Mouse (Mus musculus): Measurements from ENCODE around the gene Catsperz. TPM values are rescaled to one million over a fixed set of nuclear protein-coding genes. Genes with fewer than 3 reads are reported as not detected.
"Not testable (repeated sequence)": the region's sequence is repeated elsewhere in the genome, so short reads cannot be mapped to it uniquely, and the experiment has no call there.

The Catsperz gene
- polyA plus RNA-seq, 1 experiment from 2014 or later, result 0.53 TPM

- Histone ChIP-seq H3K9me3 (ENCODE audit: control insufficient read depth, low read length) (no peaks in the 10 kb centered on the region), H3K4me2 (ENCODE audit: low read length) (no peak overlapping the region), H3K9ac (replicated peaks; ENCODE audit: low read length) (no peak overlapping the region), H3K36me3 (ENCODE audit: control insufficient read depth, insufficient read depth, low read length) (peaks cover 38% of the 10 kb centered on the region), H3K27me3 (ENCODE audit: control insufficient read depth, insufficient read depth, low read length) (no peaks in the 10 kb centered on the region), H3K4me3 (replicated peaks; ENCODE audit: low read depth, low read length) (no peak overlapping the region), H3K27ac (replicated peaks; ENCODE audit: low read depth, low read length) (no peak overlapping the region), H3K4me1 (ENCODE audit: control insufficient read depth, insufficient read depth, low read length) (peaks cover 5% of the 10 kb centered on the region)
- ATAC-seq (ENCODE audit: low FRiP score, low TSS enrichment), result no peak
- no peak for DNase-seq
- 85% methylated on average over 4 of the region's 4 CpGs for WGBS
These were observed 9.9 kb downstream of the Catsperz start for GRCm38 (mm10) chr19:6915276-6915675.

- no peak overlapping the region for H3K27ac ChIP-seq (replicated peaks; ENCODE audit: low read depth, low read length)
- H3K36me3 ChIP-seq (ENCODE audit: control insufficient read depth, insufficient read depth, low read length), result peaks cover 38% of the 10 kb centered on the region
- no peak overlapping the region for H3K4me2 ChIP-seq (ENCODE audit: low read length)
- ATAC-seq (ENCODE audit: low FRiP score, low TSS enrichment) (no peak), DNase-seq (no peak)
- H3K4me3 ChIP-seq (replicated peaks; ENCODE audit: low read depth, low read length), result no peak overlapping the region
- no peak overlapping the region for H3K9ac ChIP-seq (replicated peaks; ENCODE audit: low read length)
- H3K4me1 ChIP-seq (ENCODE audit: control insufficient read depth, insufficient read depth, low read length), result no peaks in the 10 kb centered on the region
- WGBS, result 89% methylated on average over 9 of the region's 9 CpGs
- no peaks in the 10 kb centered on the region for H3K27me3 ChIP-seq (ENCODE audit: control insufficient read depth, insufficient read depth, low read length)
- no peaks in the 10 kb centered on the region for H3K9me3 ChIP-seq (ENCODE audit: control insufficient read depth, low read length)
These were observed 10.6 kb downstream of the Catsperz start for GRCm38 (mm10) chr19:6914540-6914939.

DNA sequence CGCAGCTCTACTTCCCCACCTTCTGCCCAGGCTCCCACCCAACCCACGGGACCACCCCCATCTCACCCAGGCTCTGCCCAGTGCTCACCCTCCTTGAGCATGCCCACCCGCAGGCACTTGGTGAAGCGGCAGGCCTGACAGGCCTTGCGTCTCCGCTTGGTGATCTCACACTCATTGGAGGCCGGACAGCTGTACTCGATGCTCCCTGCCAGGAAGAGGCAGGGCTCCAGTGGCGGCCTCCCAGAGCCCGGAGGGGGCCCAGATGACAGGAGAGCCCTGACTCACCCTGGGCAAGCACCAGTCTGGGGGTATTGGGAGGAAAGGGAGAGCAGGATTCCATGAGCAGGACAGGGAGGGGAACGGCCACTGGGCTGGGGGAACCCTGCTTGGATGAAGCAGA lies 11.2 kb downstream of the Catsperz start:
- 87% methylated on average over 11 of the region's 11 CpGs for WGBS
- Histone ChIP-seq H3K27ac (replicated peaks; ENCODE audit: low read depth, low read length) (no peak overlapping the region), H3K4me3 (replicated peaks; ENCODE audit: low read depth, low read length) (no peak overlapping the region), H3K9me3 (ENCODE audit: control insufficient read depth, low read length) (no peaks in the 10 kb centered on the region), H3K27me3 (ENCODE audit: control insufficient read depth, insufficient read depth, low read length) (no peaks in the 10 kb centered on the region), H3K9ac (replicated peaks; ENCODE audit: low read length) (no peak overlapping the region), H3K4me2 (ENCODE audit: low read length) (no peak overlapping the region), H3K4me1 (ENCODE audit: control insufficient read depth, insufficient read depth, low read length) (peaks cover 1% of the 10 kb centered on the region), H3K36me3 (ENCODE audit: control insufficient read depth, insufficient read depth, low read length) (peaks cover 38% of the 10 kb centered on the region)
- ATAC-seq (ENCODE audit: low FRiP score, low TSS enrichment) (no peak), DNase-seq (no peak)

DNA sequence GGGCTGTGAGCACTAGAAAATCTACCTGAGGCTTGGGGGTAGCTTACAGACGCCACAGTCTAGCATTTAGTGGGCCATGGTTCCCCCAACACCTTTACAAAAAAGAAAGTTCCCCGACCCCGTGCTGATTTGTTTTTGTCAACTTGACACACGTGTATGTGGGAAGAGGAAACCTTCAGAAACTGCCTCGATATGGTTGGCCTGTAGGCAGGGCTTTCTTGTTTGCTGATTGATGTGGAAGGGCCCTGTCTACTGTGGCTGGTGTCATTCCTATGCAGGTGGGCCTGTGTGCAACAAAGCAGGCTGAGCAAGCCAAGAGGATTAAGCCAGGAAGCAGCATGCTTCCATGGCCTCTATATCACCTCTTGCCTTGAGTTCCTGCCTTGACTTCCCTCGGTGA lies 12.1 kb downstream of the Catsperz start:
- Histone ChIP-seq H3K27me3 (ENCODE audit: control insufficient read depth, insufficient read depth, low read length) (no peaks in the 10 kb centered on the region), H3K4me3 (replicated peaks; ENCODE audit: low read depth, low read length) (no peak overlapping the region), H3K9me3 (ENCODE audit: control insufficient read depth, low read length) (no peaks in the 10 kb centered on the region), H3K27ac (replicated peaks; ENCODE audit: low read depth, low read length) (no peak overlapping the region), H3K4me2 (ENCODE audit: low read length) (no peak overlapping the region), H3K9ac (replicated peaks; ENCODE audit: low read length) (no peak overlapping the region), H3K4me1 (ENCODE audit: control insufficient read depth, insufficient read depth, low read length) (peaks cover 11% of the 10 kb centered on the region), H3K36me3 (ENCODE audit: control insufficient read depth, insufficient read depth, low read length) (peaks cover 38% of the 10 kb centered on the region)
- DNase-seq, result no peak
- no peak for ATAC-seq (ENCODE audit: low FRiP score, low TSS enrichment)
- WGBS, result 91% methylated on average over 6 of the region's 6 CpGs

DNA sequence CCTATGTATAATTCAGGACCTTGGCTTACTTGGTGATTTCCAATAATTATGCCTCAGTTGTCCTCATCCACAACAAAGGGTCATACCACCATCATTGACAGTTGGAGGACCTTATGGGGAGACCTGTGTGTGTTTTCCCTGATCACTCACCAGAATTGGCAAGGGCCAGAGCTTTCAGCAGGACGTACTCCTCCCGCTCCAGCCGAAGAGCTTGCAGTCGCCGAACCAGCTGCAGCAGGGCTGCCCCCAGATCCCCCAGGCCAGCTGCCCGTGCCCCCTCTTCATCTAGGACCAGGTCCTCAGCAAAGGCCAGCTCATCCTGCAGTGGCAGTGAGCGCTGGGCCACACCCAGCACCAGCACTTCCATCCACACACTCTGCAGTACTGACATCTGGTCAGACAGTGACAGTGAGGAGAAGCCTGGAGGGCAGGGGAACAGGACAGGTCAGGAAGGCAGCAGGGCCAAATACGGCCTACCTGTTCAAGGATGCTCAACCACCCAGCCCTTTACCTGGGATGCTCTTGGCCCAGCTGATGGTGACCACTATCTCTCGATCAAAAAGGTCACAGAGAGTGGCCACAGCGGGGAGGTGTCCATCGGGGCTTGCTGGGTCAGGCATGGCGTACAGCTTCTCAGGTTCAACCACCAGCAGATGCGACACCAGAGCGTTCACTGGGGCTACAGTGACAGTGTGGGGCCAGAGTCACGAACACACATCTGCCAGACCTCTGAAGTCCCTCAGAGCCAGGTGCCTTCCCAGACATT lies 12.8 kb downstream of the Catsperz start:
- ATAC-seq (ENCODE audit: low FRiP score, low TSS enrichment) (no peak), DNase-seq (no peak)
- Histone ChIP-seq H3K9me3 (ENCODE audit: control insufficient read depth, low read length) (no peaks in the 10 kb centered on the region), H3K4me3 (replicated peaks; ENCODE audit: low read depth, low read length) (no peak overlapping the region), H3K27me3 (ENCODE audit: control insufficient read depth, insufficient read depth, low read length) (no peaks in the 10 kb centered on the region), H3K4me2 (ENCODE audit: low read length) (no peak overlapping the region), H3K9ac (replicated peaks; ENCODE audit: low read length) (no peak overlapping the region), H3K4me1 (ENCODE audit: control insufficient read depth, insufficient read depth, low read length) (peaks cover 16% of the 10 kb centered on the region), H3K36me3 (ENCODE audit: control insufficient read depth, insufficient read depth, low read length) (peaks cover 38% of the 10 kb centered on the region), H3K27ac (replicated peaks; ENCODE audit: low read depth, low read length) (no peak overlapping the region)
- 93% methylated on average over 15 of the region's 15 CpGs for WGBS

- Histone ChIP-seq H3K4me2 (ENCODE audit: low read length) (peak overlapping the region; percentile 91), H3K36me3 (ENCODE audit: control insufficient read depth, insufficient read depth, low read length) (peaks cover 43% of the 10 kb centered on the region), H3K27ac (replicated peaks; ENCODE audit: low read depth, low read length) (no peak overlapping the region), H3K9ac (replicated peaks; ENCODE audit: low read length) (no peak overlapping the region), H3K4me3 (replicated peaks; ENCODE audit: low read depth, low read length) (no peak overlapping the region), H3K9me3 (ENCODE audit: control insufficient read depth, low read length) (no peaks in the 10 kb centered on the region), H3K27me3 (ENCODE audit: control insufficient read depth, insufficient read depth, low read length) (no peaks in the 10 kb centered on the region), H3K4me1 (ENCODE audit: control insufficient read depth, insufficient read depth, low read length) (peaks cover 16% of the 10 kb centered on the region)
- 82% methylated on average over 19 of the region's 19 CpGs for WGBS
- no peak for DNase-seq
- no peak for ATAC-seq (ENCODE audit: low FRiP score, low TSS enrichment)
These were observed 13.8 kb downstream of the Catsperz start for GRCm38 (mm10) chr19:6911101-6912074.

DNA sequence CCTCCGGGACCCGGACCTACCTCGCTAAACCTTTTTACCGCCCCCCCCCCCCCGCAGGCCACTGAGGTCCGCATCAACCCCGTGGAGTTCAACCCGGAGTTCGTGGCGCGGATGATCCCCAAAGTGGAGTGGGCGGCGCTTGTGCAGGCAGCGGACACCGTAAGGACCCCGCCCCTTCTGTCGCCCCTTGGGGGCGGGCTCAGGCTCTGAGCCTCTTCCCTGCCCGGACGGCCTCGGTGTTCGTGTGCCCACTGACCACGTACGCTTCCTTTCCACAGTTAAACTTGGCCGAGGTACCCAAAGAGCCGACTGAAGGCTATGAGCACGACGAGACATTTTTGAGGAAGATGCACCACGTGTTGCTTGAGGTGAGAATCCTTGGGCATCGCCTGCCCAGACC lies 14.9 kb downstream of the Catsperz start:
- Histone ChIP-seq H3K4me1 (ENCODE audit: control insufficient read depth, insufficient read depth, low read length) (peaks cover 16% of the 10 kb centered on the region), H3K36me3 (ENCODE audit: control insufficient read depth, insufficient read depth, low read length) (peaks cover 52% of the 10 kb centered on the region), H3K9ac (replicated peaks; ENCODE audit: low read length) (peak overlapping the region; percentile 73), H3K4me2 (ENCODE audit: low read length) (peak overlapping the region; percentile 91), H3K27ac (replicated peaks; ENCODE audit: low read depth, low read length) (peak overlapping the region; percentile 97), H3K4me3 (replicated peaks; ENCODE audit: low read depth, low read length) (peak overlapping the region; percentile 63)
- peak; percentile 24; the same call in 1 of the 2 replicates for ATAC-seq (ENCODE audit: low FRiP score, low TSS enrichment)
- WGBS, result 0% methylated on average over 30 of the region's 30 CpGs
- peak; percentile 63 for DNase-seq
- H3K9me3 ChIP-seq (ENCODE audit: control insufficient read depth, low read length); H3K27me3 ChIP-seq (ENCODE audit: control insufficient read depth, insufficient read depth, low read length): not testable (repeated sequence)

GRCm38 (mm10) chr19:6909507-6910289 lies 15.5 kb downstream of the Catsperz start, which contains the start of the genes Trmt112 and Prdx5:
Gene Trmt112 (plus strand): TSS chr19:6909698.
Gene Prdx5 (minus strand): TSS chr19:6910106.
- H3K36me3 ChIP-seq (ENCODE audit: control insufficient read depth, insufficient read depth, low read length), result peaks cover 58% of the 10 kb centered on the region
- under 1% methylated on average over 65 of the region's 65 CpGs for WGBS
- peak within 1 kb of the TSS; percentile 73 for H3K9ac ChIP-seq (replicated peaks; ENCODE audit: low read length)
- no peaks in the 10 kb centered on the region for H3K9me3 ChIP-seq (ENCODE audit: control insufficient read depth, low read length)
- H3K4me1 ChIP-seq (ENCODE audit: control insufficient read depth, insufficient read depth, low read length), result peaks cover 16% of the 10 kb centered on the region
- ATAC-seq (ENCODE audit: low FRiP score, low TSS enrichment), result peak; percentile 90
- DNase-seq, result peak; percentile 97
- H3K27me3 ChIP-seq (ENCODE audit: control insufficient read depth, insufficient read depth, low read length), result no peaks in the 10 kb centered on the region
- peak within 1 kb of the TSS; percentile 91 for H3K4me2 ChIP-seq (ENCODE audit: low read length)
- peak within 1 kb of the TSS; percentile 97 for H3K27ac ChIP-seq (replicated peaks; ENCODE audit: low read depth, low read length)
- peak within 1 kb of the TSS; percentile 63 for H3K4me3 ChIP-seq (replicated peaks; ENCODE audit: low read depth, low read length)

All from midbrain, embryonic 14.5 days (tissue).